Mouse (Mus musculus): ENCODE results near the gene Cpne2. TPM values are rescaled to one million over a fixed set of nuclear protein-coding genes. Genes with fewer than 3 reads are reported as not detected.

Gene Cpne2
- polyA plus RNA-seq, 1 experiment = 0.08 TPM

DNA sequence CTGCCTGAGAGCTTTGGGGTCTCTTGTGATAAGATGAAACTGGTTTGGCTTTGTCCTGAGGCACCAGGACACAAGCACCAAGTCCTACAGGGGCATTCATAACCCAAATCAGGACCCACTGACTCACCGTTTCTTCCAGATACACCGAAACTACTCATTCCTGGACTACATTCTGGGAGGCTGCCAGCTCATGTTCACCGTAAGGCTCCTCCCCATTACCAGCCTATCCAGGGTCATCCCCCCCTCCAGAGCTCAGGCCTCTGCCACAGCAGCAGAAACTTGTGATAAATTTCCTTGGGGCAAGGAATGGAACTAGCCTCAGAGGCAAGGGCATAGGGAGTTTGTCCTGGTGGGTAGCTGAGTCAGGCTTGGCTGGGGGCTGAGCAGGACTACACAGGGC lies 24.5 kb downstream of the Cpne2 start:
- TF ChIP-seq GATA1 (IDR thresholded peaks at IDR 0.05; ENCODE audit: low read length) = no peak

GRCm38 (mm10) chr8:94561256-94561655 lies 28.5 kb downstream of the Cpne2 start:
- no peak for TF ChIP-seq GATA1 (IDR thresholded peaks at IDR 0.05; ENCODE audit: low read length)

DNA sequence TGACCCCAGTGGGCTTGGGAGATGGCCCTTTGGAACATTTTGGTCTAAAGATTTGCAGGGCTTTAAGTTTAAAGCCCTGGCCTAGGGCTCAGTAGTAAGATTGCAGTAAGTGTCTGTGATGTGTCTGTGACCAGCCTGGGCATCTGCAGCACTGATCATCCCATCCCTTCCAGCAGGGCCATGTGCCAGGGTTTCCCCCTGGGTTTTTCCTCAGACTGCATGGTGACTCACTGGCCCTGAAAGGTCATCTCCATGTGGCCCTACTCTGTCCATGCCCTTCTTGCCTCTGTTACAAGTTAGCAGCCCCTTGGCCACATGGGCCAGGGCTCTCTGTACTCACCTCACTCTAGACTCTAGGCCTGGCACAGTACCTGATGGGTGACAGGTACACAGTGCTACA lies 31.6 kb downstream of the Cpne2 start:
- TF ChIP-seq GATA1 (IDR thresholded peaks at IDR 0.05; ENCODE audit: low read length) = no peak

GRCm38 (mm10) chr8:94566033-94566432 lies 33.2 kb downstream of the Cpne2 start:
- TF ChIP-seq GATA1 (IDR thresholded peaks at IDR 0.05; ENCODE audit: low read length) = no peak

GRCm38 (mm10) chr8:94566446-94567158 lies 33.8 kb downstream of the Cpne2 start:
- no peak for TF ChIP-seq GATA1 (IDR thresholded peaks at IDR 0.05; ENCODE audit: low read length)

DNA sequence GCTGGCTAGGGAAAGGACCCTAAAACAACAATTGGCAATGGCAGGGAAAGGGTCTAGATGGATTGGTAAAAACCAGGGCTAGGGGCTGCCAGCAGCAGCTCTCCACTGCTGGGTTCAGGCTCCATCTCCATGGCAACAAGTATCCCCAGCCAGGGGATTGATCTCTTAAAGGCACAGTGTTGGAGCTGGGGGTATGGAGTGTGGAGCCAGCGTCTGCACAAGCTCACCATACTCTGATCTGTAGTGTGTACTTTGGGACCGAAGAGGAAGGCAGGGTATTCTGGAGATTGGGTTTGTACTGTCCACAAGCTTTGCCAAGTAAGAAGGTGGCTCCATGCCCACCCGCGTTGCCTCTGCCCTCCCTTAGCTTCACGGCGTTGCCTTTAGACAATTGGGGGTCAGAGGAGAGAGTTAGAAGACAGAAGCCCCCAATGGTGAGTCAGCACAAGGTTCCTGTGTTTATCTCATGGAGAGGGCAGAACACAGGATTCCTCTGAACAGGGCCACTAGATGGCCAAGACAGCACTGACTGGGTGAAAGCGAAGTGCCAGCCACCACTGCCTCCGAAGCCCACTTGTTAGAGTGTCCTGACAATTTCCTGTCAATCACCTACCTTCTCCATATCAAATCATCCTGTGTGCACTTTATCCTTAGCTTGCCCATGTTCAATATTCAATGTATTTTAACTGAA lies 34.5 kb downstream of the Cpne2 start:
- TF ChIP-seq GATA1 (IDR thresholded peaks at IDR 0.05; ENCODE audit: low read length) = no peak

DNA sequence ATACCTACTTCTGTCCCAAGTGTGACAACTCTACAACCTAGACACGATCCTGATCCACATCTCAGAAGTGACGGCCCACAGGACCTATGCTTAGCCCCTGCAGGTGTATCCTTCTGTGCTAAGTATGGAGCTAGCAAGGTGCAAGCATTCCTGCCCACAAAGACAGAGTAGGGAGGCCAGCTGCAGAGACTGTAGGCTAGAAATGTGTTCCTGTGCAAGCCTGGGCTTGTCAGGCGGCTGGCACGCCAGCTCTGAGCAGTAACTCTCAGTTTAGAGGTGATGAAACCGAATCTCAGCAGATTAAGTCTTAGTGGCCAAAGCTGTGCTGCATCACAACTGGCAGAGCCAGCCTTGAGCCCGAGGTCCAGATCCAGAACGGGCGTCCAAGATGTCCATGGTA lies 35.3 kb downstream of the Cpne2 start:
- no peak for TF ChIP-seq GATA1 (IDR thresholded peaks at IDR 0.05; ENCODE audit: low read length)

- no peak for TF ChIP-seq GATA1 (IDR thresholded peaks at IDR 0.05; ENCODE audit: low read length)
These were observed 36.6 kb downstream of the Cpne2 start for GRCm38 (mm10) chr8:94569419-94569818.

DNA sequence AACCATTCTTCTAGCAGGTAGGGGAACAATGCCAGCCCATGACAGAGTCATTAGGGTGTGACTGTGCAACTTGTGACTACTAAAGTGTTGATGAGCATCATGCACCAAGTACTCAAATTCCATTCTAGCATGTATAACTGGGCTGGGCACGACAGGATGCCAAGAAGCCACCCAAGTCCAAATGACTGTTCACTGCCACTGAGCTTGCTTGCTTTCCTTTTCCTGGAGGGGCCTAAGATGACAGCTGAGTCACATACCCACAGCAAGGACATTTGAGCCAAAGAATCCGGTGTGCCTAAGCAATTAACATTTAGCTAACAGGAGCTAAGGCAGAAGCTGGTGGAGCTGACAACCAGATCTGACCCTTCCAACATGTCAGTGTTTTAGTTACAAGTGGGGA lies 39.1 kb downstream of the Cpne2 start:
- no peak for TF ChIP-seq GATA1 (IDR thresholded peaks at IDR 0.05; ENCODE audit: low read length)

DNA sequence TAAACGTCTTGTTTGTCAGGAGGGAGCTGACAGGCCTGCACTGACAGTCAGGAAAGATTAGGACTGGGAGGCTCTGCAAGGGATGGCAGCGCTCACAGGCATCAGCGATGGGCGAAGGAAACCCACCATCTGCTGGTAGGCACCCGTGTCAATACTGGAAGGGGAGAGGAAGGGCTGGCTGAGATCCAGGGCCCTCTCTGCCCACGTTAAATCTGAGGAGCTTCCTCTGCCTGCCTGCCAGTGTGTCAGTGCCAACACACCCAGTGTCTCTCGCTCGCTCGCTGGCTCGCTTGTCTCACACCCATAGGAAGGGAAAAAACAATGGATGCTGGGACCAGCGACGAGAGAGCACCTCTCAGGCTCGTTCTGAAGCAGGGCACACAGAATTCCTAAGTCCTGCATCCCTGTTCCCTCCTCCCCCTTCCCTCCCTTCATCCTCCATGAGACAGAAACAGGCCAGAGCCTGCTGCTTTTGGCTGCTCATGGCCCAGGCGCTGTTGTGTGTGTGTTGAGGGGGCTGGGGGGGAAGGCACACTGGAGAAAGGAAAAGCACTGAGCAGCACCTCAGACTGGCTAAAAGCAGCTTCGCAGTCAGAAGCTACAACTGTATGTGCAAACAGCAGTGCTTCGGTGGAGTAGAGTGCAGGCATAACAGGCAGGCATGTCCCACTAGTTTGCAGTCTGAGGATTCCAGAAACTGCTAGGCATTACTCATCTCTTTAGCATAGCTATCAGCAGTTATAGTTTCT lies 41.5 kb downstream of the Cpne2 start:
- no peak for TF ChIP-seq GATA1 (IDR thresholded peaks at IDR 0.05; ENCODE audit: low read length)

- no peak for TF ChIP-seq GATA1 (IDR thresholded peaks at IDR 0.05; ENCODE audit: low read length)
These were observed 42.4 kb downstream of the Cpne2 start for GRCm38 (mm10) chr8:94575148-94575547.

DNA sequence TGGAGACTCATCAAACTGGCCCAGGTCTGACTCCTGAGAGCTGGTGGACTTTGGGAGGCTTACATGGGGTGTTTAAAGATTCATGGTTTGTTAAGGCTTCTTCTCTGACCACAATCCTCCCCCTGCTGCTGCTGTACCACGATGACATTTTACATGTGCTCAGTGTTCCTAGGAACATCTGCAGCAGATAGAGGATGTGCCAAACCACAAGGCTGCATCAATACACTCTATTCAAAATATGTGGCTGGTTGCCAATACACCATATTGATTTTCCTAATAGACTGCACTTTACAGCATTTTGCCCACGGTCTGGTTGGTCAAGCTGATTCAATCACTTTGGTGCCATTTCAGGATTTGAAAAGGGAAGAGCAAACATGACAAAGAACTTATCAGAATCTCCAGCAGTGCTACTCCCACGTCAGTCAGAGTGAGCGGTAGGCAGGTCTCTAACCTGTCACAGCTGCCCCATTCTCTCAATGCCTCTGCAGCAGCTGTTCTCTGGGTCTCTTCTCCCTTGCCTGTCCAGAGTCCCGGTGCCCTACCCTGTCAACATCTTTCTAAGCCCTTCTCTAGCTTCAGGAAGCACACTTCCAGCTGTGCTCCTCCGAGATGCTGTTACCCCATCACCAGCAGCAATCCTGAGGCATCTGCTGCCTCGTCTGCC lies 49.2 kb downstream of the Cpne2 start:
- TF ChIP-seq GATA1 (IDR thresholded peaks at IDR 0.05; ENCODE audit: low read length) = no peak

- no peak for TF ChIP-seq GATA1 (IDR thresholded peaks at IDR 0.05; ENCODE audit: low read length)
These were observed 49.8 kb downstream of the Cpne2 start for GRCm38 (mm10) chr8:94582569-94582968.

DNA sequence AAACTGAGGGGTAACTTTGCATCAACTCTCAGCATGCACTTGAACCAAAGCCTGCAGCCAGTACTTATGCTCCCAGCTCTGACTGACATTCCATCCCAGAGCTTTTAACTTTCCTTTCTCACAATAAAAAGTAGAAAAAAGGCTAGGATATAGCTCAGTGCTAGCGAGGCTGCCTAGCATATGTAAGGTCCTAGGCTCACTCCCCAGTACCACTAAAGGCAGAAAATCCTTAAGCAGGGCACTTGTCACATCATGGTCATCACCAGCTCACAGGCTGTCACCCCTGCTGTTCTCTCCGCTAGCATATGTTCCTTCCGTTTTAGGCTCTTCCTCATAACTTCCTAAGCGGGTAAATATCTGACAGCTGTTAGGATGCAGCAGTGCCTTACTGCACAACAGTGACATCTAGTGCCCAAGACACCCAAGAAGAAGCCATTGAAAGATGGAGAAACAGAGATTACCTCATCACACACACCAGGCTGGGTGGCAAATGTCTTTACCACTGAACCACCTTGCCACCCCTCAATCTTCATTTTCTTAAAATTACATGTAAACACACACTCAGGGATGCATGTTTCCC lies 51.5 kb downstream of the Cpne2 start:
- no peak for TF ChIP-seq GATA1 (IDR thresholded peaks at IDR 0.05; ENCODE audit: low read length)

DNA sequence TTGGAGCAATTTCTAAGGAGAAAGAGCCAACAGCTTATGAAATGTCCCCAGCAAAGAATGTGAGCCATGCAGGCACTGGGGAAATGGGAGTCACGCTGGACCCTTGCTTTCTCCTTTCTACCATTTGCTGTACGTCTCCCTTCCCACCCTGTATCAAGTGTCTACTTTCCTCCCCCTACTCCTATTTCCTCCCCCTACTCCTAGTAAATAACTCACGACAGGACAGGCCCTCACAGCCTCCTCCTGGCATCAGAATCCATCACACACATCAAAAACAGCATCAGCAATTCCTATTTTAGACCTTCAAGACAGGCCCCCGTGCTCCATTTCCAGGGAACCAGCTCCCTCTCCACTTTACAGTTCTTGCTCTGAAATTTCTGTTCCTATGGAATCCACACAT lies 58.9 kb downstream of the Cpne2 start:
- TF ChIP-seq GATA1 (IDR thresholded peaks at IDR 0.05; ENCODE audit: low read length) = no peak

DNA sequence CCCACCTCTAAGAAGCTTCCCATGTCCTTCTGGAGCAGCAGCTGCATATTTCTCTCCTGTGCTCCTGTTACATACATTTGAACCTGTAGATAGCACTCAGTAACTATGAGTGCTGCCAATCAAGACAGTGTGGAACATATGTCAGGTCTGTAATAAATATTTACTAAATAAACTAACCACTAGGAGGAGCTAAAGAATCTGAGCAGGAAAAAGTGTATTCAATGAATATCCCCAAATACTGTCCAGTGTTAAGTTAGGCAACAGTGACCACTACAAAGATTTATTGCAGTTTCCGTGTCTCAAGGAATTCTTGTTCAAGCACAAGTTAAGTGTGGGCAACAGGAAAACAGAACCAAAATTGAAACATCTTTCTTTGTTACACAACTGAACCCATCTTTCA lies 61.4 kb downstream of the Cpne2 start:
- TF ChIP-seq GATA1 (IDR thresholded peaks at IDR 0.05; ENCODE audit: low read length) = no peak

Data from G1E-ER4 (cell line).